Mouse (Mus musculus): ENCODE data around the gene Srebf1.

Srebf1 gene

DNA sequence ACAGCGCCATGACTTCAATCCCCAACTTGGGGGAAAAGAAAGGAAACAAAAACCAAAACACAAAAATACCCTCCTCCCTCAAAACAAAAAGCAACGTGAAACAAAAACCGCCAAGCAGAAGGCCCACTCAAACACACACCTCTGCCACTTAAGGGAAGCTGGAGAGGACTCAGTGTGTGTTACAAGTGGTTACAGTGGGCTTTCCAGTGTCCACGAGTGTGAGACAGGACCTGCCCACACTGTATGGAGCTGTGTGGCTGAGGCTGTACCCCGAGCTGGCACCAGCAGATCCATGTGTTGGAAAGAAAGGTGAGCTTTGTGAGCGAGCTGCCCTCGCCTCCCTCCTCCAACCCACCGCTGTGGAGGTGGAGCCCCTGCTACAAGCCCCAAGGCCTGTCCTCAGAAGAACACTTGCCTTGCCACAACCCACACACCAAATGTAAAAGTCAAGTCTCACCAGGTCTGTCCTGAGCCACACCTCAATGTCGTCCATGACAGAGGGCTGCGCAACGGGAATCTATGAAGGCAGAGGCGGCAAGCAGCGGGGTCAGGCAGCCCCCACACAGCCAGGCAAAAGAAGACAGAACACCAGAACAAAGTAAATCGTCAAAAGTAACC is 10.2 kb upstream of the Srebf1 start:
- 68% methylated on average over 14 of the region's 14 CpGs for WGBS

DNA sequence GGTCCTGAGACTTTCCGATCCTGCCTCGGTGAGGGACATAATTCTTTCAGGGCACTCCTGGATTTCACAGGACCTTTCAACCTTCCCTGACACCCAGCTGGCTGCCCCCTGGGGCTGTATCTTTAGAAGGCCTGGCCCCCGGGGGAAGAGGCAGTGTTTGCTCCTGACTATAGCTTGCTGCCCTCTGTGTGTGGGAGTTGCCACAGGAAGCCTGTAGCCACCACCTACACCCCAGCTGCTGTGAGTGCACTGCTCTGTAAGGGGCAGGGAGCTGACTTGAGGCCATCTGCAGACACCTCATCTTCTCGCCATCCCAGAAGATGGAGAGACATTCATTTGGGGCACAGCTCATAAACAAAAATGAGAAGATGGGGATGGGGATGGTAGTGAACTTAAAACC is 9.6 kb upstream of the Srebf1 start:
- 48% methylated on average over 4 of the region's 4 CpGs for WGBS

DNA sequence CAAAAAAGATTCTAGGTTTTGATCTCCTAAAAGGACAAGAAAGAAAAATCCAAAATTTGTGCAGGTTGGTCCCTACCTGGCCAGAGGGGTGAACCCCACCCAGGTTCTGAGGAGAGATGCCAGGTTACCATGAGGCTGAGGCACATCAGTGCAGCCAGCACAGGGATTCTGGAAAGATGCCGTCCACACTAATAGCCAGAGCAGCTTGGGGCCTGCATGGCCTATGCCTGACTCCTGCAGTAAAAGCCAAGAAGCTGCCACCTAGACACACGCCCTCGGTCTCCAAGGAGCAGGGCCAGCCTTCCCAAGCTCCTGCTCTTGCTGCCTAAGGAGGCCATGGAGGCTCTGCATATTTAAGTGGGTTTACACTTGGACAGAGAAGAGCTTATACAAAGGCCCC is 8.9 kb upstream of the Srebf1 start:
- WGBS = 74% methylated on average over 3 of the region's 3 CpGs

DNA sequence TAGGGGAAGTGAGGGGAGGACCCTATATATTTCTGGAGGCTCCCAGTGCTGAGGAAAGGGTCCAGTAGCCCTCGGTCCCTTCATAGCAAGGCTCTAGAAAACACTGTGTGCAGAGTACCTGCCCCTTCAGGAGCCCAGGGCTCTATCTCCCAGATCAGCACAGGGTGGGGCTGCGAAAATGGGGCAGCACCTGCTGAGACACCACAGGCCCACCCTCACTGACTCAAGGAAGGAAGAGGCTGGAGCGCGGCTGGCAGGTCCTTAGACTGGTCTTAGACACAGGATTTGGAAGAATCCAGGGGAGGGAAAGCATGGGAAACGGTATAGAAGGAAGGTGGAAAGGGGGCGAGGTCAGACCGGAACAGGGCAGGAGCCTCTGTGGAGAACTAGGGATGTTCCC is 8.1 kb upstream of the Srebf1 start:
- 91% methylated on average over 7 of the region's 7 CpGs for WGBS

DNA sequence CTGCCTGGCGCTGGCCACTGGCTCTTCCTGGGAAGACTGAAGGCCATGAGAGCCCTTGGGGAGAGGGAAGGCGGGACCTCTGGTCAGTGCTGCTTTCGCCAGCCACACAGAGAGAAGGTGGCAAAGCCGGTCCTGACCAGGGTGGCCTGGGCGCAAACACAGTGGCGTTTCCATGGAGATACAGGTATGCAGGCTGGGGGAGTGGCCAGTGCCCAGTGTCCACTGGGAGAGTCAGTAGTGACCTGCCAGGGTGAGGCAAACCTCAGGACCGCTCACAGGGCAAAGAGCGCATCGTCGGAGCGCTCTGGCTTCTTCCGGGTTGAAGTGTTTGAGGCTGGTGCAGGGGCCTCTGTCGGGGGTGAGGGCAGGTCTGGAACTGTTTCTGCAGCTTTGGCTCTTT is 7.4 kb upstream of the Srebf1 start:
- WGBS = 87% methylated on average over 13 of the region's 13 CpGs

DNA sequence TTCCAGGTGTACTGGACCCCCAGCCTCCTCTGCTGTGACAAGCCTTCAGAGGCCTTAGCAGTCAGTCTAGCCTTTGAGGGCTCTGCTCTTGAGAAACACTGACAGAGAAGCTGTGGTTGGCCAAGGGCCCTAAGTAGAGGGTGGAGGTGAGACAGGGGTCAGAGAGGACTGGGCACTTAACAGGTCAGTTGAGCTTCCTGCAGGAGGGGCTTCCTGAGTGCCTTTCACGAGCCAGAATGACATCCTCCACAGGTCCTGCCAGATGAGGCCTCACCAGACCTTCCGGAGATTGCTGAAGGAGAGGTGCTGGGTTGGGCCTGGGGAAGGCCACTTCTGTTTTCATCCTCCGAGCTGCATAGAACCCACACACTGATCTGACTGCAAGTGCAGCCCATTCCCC is 6.1 kb upstream of the Srebf1 start:
- 77% methylated on average over 3 of the region's 3 CpGs for WGBS

DNA sequence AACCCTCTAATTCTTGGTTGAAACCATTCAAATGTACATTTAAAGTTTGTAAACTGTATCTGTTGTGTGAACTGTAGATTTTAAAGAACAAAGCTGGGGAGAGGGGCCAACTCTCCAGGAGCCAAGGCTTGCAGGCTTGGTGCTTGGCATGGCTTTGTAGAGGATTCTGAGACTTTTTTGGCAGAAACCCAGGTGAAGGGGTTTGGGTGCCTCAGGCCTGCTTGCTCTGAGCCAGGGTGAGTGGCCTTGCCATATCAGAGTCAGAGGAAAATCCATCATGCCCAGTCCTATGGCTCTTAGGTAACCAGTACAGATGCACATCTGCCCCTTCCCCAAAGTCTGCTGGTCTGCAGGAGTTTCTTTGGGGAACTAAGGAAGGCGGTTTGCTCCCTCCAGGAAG is 3.5 kb upstream of the Srebf1 start:
- 81% methylated on average over 1 of the region's 1 CpGs for WGBS

DNA sequence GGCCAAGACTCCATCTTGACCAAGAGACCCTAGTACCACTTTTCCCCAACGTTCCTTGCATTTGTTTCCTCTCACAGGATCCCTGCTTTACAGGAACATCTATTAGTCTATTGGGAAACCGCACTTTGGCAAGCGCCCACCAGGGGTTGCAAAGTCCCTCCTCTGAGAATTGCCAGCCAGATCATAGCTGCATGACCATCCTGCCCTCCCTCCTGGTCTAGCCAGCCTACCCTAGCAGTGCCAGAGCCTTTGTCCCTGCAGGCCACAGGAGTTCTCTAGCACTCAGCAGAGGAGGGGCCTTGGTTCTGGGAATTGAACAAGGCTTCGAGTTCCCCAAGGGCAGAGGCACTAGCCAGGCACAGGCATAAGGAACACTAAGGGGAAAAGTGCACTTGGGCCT is 2.3 kb upstream of the Srebf1 start:
- WGBS = 58% methylated on average over 4 of the region's 4 CpGs

DNA sequence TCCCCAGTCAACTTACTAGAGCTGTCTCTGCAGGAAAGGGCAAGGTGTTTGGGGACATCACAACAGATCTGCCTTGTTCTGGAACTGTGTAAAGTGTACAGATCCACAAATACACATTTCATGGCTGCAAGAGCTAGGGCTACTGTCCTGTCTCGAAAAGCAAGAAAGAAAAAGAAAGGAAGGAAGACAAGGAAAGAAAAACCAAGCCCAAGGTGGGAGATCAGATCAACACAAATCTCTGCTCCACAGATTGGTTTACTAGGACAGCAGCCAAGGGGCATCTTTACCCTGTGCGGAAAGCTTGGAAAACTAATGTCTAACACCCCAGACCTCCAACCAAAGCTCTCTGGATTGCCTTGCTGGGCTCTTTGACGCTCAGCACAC is 304 bp downstream of the Srebf1 start:
- 49% methylated on average over 3 of the region's 3 CpGs for WGBS

DNA sequence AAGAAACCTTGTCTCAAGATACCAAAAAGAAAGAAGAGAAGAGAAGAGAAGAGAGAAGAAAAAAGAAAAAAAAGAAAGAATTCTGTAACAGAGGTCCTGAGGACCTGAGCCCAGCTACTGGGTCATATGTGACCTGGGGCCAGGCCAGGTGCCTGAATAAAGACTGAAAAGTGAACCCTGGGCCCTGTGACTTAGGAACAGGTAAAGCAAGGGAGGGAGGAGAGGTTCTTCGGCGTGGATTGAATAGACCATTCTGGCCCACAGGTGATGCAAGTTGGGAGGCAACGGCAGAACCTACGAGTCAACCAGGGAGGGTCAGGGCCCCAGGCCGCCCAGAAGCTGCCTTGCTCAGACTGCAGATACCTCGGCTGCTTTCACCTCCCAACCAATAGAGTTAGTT is 956 bp downstream of the Srebf1 start:
- 96% methylated on average over 6 of the region's 6 CpGs for WGBS

DNA sequence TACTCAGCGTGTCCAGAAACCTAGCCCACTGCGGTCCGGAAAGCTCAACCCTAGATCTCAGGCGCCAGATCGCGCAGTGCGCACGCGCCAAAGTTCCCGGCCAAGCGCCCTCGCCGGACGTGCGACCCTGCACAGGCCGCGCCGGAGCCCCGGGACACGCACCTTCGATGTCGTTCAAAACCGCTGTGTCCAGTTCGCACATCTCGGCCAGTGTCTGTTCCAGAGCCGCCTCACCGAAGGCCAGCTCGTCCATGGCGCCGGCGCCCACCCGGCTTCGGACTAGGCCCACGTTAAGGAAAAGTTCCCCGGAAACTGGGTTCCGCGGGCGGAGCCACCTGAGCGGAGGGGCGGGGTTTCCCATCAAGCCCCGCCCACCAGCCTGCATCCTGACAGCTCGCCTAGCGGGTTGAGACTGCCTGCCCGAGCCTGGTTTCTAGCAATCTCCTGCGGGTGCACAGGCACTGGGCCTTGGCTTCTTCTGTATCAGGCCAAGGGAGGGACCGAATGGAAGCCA is 2.0 kb downstream of the Srebf1 start:
- WGBS = 2% methylated on average over 46 of the region's 46 CpGs

DNA sequence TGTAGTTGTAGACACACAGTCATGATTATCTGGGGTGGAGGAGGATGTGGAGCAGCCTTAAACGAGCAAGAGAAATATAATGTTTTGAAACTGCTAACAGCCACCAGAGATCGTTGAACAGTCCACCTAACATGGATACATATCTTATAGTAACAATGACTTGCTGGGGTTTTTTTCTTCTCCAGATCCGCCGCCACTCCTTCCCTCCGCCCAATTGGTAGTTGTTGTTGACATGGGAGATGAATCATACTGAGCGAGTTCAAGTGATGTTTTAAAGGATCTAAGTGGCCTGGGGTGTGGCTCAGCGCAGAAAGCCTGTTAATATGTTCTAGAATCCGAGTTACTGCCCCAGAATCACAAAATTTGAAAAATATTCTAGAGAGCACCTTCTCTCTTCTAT is 2.8 kb downstream of the Srebf1 start:
- WGBS = 27% methylated on average over 8 of the region's 8 CpGs

DNA sequence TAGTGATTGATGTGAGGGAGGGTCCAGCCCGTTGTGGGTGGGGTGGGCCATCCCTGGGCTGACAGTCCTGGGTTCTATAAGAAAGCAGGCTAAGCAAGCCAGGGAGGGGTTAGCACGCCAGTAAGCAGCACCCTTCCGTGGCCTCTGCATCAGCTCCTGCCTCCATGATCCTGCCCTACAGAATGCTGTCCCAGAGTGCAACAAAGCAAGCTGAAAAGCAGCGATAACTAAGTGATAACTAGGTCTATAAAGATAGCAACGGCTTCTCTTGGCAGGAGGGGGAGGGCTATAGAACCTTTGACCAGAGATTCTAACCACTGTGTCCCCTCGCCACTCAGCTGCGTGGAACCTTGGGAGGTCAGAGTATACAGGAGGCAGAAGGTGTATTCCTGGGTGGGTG is 4.9 kb downstream of the Srebf1 start:
- WGBS = 93% methylated on average over 7 of the region's 7 CpGs

DNA sequence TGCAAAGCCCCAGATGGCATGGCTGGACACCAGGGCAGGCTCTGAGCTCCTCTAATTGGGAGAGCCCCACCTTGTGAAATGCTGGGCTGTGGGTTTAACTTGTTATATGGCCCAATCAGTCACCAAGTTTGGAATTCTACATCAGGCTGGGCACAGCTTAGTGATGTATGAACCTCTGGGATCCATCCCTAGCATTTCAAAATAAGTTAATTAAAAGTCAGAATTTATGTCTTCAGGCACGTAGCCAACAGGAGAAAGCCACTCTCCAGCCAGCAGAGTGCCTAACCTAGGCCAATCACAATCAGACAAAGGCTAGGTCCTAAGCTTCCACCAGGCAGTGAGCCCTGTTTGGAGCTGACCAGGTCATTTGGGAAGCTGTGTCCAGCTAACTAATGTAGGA is 5.7 kb downstream of the Srebf1 start:
- WGBS = 88% methylated on average over 1 of the region's 1 CpGs

DNA sequence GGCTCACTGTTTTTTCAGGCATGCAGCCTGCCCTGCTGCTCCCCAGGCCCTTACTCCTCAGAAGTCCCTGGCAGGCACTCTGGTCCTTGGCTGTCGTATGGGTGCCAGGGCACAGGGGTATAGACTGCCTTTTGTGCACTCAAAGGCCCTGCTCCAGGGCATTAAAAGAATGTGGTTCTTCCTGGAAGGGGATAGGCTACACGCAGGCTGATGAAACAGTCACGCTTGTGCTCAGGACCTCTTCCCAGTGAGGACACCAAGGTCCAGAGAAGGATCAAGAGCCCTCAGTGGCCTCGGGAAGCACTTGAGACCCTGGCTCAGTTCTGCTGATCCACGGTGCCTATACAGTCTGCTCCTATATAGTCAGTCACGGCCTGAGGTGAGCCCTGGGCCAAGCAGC is 9.1 kb downstream of the Srebf1 start:
- WGBS = 74% methylated on average over 6 of the region's 6 CpGs

DNA sequence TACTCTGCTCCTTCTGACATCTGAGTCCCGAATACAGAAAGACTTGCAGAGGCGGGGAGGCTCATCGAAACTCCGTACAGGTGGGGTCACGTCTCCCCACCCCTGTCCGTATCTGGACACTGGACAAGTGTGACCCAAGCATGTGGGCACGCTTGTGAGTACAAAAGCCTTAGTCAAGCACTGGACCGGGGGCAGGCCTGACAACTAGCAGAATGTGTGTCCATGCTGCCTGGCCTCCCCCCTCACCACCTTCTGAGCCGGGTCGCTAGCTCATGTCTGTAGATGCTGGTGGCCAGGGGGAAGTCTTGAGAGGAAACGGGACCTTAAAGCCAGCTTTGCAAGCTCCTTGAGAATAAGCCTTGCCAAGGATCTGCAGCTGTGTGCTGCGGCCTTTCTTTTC is 10.6 kb downstream of the Srebf1 start:
- WGBS = 75% methylated on average over 12 of the region's 12 CpGs

DNA sequence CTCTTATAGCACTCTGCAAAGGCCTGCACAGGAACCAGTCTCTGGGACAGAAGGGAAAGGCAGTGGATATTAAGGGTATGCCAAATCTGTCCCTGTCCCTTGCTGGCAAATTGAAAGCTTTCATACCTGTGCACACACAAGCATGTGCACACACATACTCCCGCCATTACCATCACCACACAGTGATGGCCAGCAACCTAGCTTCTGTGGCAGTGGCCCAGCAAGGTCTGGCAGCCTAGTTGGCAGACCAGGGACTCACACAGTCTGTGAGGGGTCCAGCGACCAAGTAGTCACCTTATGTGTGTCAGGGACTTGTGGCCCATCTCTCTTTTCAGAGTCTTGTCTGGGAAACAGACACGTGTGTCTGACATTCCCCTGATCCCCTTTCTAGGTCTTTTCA is 11.2 kb downstream of the Srebf1 start:
- 85% methylated on average over 3 of the region's 3 CpGs for WGBS

DNA sequence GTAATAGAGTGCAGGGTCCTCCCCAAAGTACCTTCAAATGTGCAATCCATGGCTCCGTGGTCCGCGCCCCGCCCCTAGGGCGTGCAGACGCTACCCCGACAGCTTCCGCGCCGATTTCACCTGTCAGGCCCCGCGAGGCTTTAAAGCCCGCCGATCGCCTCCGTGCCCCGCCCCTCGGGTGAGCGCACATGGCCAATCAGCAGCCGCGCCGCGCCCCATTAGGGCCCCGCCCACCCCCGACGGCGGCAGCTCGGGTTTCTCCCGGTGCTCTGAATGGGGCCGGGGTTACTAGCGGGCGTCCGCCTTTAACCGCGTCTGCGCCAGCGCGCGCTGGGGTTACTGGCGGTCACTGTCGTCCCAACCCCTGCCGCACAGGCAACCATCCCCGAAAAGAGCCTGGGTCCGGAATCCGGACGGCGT is 12.1 kb downstream of the Srebf1 start:
- 2% methylated on average over 47 of the region's 47 CpGs for WGBS

DNA sequence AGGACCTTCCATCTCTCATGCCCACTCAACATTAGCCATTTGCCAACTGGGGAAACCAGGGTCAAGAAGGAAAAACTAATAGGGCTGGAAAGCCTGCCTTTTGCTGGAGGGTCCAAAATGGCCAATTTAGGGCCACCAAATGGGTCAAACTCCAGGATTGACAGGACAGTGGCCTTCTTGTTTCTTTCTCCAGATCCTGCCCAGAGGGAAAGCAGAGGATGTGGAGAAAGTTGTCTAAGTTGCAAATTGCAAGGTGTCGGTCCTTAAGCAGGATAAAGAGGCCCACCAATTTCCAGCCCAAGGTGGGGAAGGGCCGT is 12.5 kb downstream of the Srebf1 start:
- WGBS = 37% methylated on average over 2 of the region's 2 CpGs

DNA sequence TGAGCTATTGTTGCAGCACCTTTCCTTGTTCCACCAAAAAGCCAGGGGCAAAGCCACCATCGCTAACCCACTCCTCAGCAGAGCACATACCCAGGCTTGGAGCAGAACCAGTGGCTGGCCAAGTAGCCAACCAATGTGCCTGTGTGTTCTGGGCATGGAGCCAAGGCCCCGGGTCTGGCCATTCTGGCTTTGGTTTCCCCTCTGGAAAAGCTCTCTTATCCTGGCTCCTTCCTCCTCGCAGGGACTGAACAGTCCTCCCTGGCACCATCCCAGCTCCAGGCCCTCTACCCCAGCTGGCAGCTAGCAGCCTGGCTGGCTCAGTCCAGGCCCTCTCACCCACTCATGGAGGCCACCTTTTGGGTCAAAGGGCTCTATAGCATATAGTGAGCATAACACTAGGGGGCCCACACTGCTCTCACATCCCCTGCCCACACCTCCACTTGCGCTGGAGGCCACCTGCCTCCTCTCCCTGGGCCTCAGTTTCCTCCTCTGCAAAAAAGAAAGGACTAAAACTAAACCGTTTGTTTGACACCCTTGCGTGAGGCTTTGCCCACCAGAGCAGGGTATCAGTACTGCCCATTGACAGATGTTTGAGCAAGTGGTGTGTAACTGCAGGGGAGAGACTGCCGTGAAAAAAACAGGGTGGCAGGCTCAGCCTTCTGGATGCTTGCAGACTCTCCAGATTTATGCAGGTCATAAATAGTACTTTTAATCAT is 13.0 kb downstream of the Srebf1 start:
- 35% methylated on average over 7 of the region's 7 CpGs for WGBS

DNA sequence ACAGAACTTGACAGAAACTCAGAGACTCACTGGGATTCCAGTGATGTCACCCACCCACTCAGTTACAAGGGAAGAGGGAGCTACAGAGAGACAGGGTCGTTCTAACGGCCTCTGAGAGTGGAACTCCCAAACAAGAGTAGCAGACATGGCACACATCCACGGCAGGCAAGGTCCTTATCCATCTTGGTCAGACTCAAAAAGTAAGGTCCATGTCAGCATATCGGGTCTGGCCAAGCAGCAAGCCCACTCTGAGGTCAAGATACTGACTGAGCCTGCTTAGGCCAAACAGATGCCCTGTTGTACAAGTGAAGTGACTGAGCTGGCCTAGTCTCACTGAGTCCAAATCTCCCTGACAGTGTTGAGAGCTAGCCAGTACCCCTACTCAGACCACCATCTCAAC is 13.7 kb downstream of the Srebf1 start:
- 51% methylated on average over 4 of the region's 4 CpGs for WGBS

DNA sequence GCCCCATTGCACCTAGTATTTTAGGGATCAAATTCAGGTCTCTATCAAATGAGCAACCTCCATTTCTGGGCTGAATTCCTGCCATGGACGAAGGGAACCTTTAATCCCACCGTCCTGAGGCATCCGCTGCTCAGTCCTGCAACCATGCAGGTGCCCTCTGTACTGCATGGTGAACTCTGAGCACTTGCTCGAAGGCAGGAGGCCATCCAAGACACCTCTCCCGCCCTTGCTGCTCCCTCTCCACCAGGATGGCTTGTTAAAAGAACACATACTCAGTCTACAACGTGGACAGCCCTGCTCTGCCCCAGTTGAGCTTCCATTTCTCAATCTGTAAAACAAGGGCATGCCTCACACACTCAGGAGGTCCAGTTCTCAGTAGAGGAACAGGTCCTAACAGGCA is 14.2 kb downstream of the Srebf1 start:
- WGBS = 55% methylated on average over 6 of the region's 6 CpGs

DNA sequence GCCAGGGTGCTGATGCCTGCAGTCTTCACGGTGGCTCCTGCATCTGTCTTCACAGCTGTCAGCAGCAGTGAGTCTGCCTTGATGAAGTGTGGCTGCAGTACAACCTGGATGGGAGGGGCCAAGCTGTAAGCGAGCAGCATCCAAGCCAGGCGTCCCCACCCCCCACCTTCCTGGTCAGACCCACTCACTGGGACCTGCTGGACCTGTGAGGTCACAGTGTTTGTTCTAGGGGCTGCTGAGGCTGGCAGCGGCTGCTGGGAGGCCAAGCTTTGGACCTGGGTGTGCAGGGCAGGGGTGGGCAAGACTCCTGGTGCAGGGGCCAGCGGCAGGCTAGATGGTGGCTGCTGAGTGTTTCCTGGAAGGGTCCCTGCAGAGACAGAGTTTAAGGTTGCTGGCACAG is 16.2 kb downstream of the Srebf1 start:
- 74% methylated on average over 5 of the region's 5 CpGs for WGBS

DNA sequence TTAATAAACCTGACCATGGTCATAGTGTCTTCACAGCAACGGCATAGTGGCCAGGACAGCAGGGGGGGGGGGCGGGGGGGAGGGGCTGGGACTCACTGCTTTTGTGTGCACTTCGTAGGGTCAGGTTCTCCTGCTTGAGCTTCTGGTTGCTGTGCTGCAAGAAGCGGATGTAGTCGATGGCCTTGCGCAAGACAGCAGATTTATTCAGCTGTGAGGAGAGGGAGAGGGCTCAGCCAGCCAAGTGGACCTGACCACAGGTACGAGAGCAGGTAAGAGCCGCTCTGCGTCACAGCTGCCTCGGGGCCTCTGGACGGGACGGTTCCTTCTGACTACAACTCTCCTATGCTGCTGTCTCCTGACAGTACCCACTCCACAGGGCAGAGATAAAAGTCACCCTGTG is 17.4 kb downstream of the Srebf1 start:
- WGBS = 83% methylated on average over 12 of the region's 12 CpGs
